Mouse (Mus musculus) liver, embryonic 15.5 days (tissue): ENCODE results near the gene Pou2f1. TPM values are rescaled to one million over a fixed set of nuclear protein-coding genes. Genes with fewer than 3 reads are reported as not detected.

ENCODE experiments used
- ATAC-seq: fragments of 200-750 bp; cut with Nextera tagmentation; 2 replicates; pipeline ENCODE4 v1.8.0; 2017; ENCODE audit warnings: moderate number of reproducible peaks, mild to moderate bottlenecking, moderate library complexity; ENCODE audit not compliant: insufficient read depth
- H3K27ac ChIP-seq: fragments of 300-500 bp; sonication (generic); replicated peaks from 2 replicates; pipeline ENCODE4 v1.5.1; 2015; ENCODE audit warnings: mild to moderate bottlenecking, inconsistent platforms
- H3K27me3 ChIP-seq: fragments of 300-500 bp; sonication (generic); 2 replicates; pipeline ENCODE4 v1.6.1; 2015; ENCODE audit warnings: mild to moderate bottlenecking, inconsistent platforms
- H3K36me3 ChIP-seq: fragments of 300-500 bp; sonication (generic); replicated peaks from 2 replicates; pipeline ENCODE4 v1.6.1; 2015; ENCODE audit warnings: moderate library complexity, mild to moderate bottlenecking, inconsistent platforms
- H3K4me1 ChIP-seq: fragments of 300-500 bp; sonication (generic); replicated peaks from 2 replicates; pipeline ENCODE4 v1.6.1; 2015; ENCODE audit warnings: inconsistent platforms
- H3K4me2 ChIP-seq: fragments of 300-500 bp; sonication (generic); 2 replicates; pipeline ENCODE4 v1.6.1; 2015; ENCODE audit warnings: moderate library complexity, mild to moderate bottlenecking, inconsistent platforms
- H3K4me3 ChIP-seq: fragments of 300-500 bp; sonication (generic); replicated peaks from 2 replicates; pipeline ENCODE4 v1.5.1; 2015; ENCODE audit warnings: mild to moderate bottlenecking, inconsistent platforms
- H3K9ac ChIP-seq: fragments of 300-500 bp; sonication (generic); 2 replicates; pipeline ENCODE4 v1.6.1; 2015; ENCODE audit warnings: moderate library complexity, mild to moderate bottlenecking, inconsistent platforms
- H3K9me3 ChIP-seq: fragments of 300-500 bp; sonication (generic); replicated peaks from 2 replicates; pipeline ENCODE4 v1.6.1; 2016; ENCODE audit warnings: inconsistent platforms
- WGBS: fragments of 180-500 bp; shearing (Covaris S2); methylation state at CpG from one replicate; pipeline ENCODE4 v1.1.7; 2015; ENCODE audit warnings: mixed read lengths; ENCODE audit not compliant: insufficient replicate concordance; 5-methylcytosine and 5-hydroxymethylcytosine counted together
- polyA plus RNA-seq: library from polyadenylated mRNA; unstranded; fragments of >200 nt; fragmentation: Nextera tagmentation; extraction: Ambion mirVana; gene quantifications from 2 replicates; pipeline ENCODE4 v1.2.1, GENCODE M21; 2015

Gene Pou2f1
- polyA plus RNA-seq, 1 experiment from 2014 or later, result 3.0 TPM

DNA sequence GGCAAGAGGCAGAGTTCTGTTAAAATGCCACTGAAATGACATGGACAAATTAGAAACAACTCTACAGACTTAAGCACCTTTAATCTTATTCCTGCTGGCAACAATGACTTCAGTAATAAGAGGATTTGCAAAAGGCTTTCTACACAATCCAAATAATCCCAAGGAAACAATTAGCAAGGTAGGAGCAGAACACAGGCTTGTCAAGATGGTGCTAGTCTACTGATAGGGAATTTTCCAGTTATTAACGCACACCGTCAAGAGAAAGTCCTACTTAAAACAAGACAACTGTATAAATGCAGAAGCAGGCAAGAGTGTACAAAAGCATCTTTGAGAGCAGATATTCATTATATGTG lies 67.0 kb downstream of the Pou2f1 start:
- Histone ChIP-seq H3K27me3 (no peaks in the 10 kb centered on the region), H3K4me3 (no peak overlapping the region), H3K36me3 (no peaks in the 10 kb centered on the region), H3K9ac (no peak overlapping the region), H3K4me1 (peaks cover 4% of the 10 kb centered on the region; the same call in 1 of the 2 replicates), H3K9me3 (no peaks in the 10 kb centered on the region), H3K27ac (no peak overlapping the region), H3K4me2 (no peak overlapping the region)
- ATAC-seq, result no peak
- 84% methylated on average over 2 of the region's 2 CpGs for WGBS

DNA sequence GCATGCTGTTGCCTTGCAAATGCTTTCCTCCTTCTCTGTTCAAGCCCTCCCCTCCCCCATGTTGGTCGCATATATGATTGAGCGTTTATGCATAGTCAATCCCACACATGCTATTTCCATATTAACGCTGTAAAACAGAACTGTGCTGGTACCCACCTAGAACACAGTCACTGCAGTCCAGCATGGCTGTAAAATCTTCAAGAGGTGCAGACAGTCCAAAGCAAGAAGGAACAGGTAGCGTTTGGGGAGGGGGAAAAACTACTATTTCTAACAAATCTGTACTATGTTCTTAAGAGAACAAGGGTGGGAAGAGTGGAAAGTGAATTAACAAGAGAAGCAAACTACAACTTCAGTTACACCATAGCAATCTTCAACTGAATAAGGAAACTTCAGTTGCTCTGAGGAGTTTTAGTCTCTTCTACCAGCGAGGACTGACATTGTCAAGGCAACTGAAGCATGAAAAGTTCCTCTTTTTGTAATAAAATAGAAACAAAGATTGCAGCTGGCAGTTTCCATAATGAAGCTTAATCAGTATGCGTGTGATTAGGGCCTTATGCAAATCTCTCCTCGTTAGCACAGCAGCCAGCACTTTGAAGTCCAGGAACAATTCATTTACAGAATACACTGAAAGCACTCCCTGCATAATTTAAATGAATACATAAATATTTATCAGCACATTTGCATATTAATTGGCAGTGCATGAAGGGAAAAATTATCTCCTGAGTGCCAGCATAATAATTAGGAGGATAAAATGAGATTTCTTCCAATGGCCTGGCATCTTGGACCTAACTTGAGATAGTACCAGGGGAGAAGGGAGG lies 67.6 kb downstream of the Pou2f1 start:
- H3K36me3 ChIP-seq, result no peaks in the 10 kb centered on the region
- no peaks in the 10 kb centered on the region for H3K9me3 ChIP-seq
- H3K27me3 ChIP-seq, result no peaks in the 10 kb centered on the region
- no peak for ATAC-seq
- H3K27ac ChIP-seq, result no peak overlapping the region
- no peak overlapping the region for H3K4me3 ChIP-seq
- WGBS, result 39% methylated on average over 7 of the region's 7 CpGs
- H3K4me1 ChIP-seq, result peaks cover 6% of the 10 kb centered on the region; the same call in 1 of the 2 replicates
- no peak overlapping the region; the same call in 1 of the 2 replicates for H3K4me2 ChIP-seq
- no peak overlapping the region for H3K9ac ChIP-seq

DNA sequence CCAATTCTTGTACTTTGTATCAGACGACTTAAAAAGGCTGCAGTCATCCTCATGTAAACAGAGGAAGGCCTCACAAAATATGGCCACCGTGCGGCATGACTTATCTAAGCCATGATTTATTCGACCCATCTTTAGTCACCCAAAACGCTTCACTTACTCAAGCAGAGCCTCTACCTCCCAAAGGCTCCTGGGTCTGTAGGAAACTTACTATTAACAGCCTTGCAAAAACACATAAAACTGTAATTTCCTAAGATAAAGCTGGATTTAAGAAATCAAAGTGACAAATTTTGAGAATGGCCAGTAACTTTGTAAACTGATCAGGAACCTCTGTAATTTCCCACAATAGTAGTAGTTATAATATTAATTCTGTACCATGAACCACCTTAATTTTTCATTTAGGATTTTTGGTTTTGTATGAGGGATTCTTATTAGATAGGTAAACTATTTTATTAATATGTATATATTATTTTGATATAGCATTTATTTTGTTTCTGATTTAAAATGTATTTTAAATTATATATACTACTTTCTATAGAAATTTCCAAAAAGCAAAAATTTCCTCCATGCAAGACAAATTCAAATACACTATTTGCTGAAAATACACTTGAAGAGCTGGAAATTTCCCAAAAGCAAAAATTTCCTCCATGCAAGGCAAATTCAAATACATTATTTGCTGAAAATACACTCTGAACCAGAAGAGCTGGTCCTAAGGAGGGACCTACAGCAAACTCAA lies 68.4 kb downstream of the Pou2f1 start:
- Histone ChIP-seq H3K4me1 (peaks cover 6% of the 10 kb centered on the region; the same call in 1 of the 2 replicates), H3K27me3 (no peaks in the 10 kb centered on the region), H3K27ac (no peak overlapping the region), H3K36me3 (no peaks in the 10 kb centered on the region), H3K4me2 (no peak overlapping the region), H3K4me3 (no peak overlapping the region), H3K9ac (no peak overlapping the region), H3K9me3 (no peaks in the 10 kb centered on the region)
- ATAC-seq, result no peak
- 72% methylated on average over 5 of the region's 5 CpGs for WGBS

GRCm38 (mm10) chr1:165932842-165933241 lies 69.6 kb downstream of the Pou2f1 start:
- H3K36me3 ChIP-seq, result no peaks in the 10 kb centered on the region
- H3K9ac ChIP-seq, result no peak overlapping the region
- no peak overlapping the region for H3K27ac ChIP-seq
- no peaks in the 10 kb centered on the region for H3K27me3 ChIP-seq
- H3K4me3 ChIP-seq, result no peak overlapping the region
- no peak for ATAC-seq
- 80% methylated on average over 2 of the region's 2 CpGs for WGBS
- H3K4me1 ChIP-seq, result peaks cover 6% of the 10 kb centered on the region; the same call in 1 of the 2 replicates
- H3K4me2 ChIP-seq, result no peak overlapping the region
- no peaks in the 10 kb centered on the region for H3K9me3 ChIP-seq

DNA sequence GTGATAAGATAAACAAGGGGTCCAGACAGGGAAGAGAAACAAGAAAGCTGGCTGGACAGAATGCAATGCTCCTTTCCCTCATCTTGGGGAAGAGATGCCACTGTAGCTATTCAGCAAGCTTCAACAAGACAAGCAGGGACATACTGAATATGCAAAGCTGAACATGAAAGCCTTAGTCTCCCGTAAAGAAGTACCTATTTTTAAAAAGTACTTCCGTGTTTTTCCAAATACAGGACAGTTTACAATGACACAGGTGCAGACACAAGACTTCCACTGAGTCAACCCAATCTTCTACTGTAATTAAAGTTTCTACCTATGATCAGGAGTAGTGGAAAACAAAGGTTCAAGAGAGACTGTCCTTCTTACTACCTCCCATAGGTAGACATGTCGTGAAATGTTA lies 72.0 kb downstream of the Pou2f1 start:
- no peaks in the 10 kb centered on the region for H3K9me3 ChIP-seq
- 77% methylated on average over 3 of the region's 3 CpGs for WGBS
- no peak overlapping the region for H3K9ac ChIP-seq
- no peak overlapping the region for H3K4me2 ChIP-seq
- no peak for ATAC-seq
- H3K27ac ChIP-seq, result no peak overlapping the region
- H3K4me3 ChIP-seq, result no peak overlapping the region
- peaks cover 6% of the 10 kb centered on the region; the same call in 1 of the 2 replicates for H3K4me1 ChIP-seq
- no peaks in the 10 kb centered on the region for H3K27me3 ChIP-seq
- no peaks in the 10 kb centered on the region for H3K36me3 ChIP-seq

DNA sequence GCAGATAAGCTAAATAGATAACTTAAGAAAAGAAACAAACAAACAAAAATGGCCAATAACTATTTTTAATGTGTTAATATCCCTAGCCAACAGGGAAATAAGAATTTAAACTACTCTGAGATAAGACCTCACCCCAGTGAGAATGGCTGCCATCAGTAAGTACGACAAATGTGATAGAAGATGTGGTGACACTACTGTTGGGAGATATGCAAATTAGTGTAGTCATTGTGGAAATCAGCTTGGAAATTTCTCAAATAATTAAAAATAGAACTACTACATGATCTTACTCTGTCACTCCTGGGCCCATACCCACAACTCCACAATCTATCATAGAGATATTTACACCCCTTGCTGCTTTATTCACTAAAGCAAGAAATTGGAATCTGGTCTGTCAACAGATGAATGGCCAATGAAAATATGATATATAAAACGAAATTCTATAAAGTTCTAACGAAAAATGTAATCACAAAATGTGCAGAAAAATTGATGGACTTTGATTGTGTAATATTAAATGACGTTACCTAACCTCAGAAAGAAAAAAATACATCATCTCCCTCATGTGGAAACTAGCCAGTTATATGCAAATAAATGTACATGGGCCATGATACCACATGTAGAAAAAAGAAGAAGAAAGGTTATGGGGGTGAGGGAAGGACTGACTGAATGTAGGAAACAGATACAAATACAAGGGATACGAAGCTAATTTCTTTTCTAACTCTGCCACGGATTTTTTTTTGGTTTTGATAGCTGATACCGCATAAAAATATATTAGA lies 74.8 kb downstream of the Pou2f1 start:
- H3K4me1 ChIP-seq, result 0 out of 2 replicates have a peak, but pooled peaks cover 3% of the 10 kb centered on the region
- WGBS, result 64% methylated on average over 7 of the region's 7 CpGs
- ATAC-seq, result no peak

GRCm38 (mm10) chr1:165925207-165925606 lies 77.3 kb downstream of the Pou2f1 start:
- ATAC-seq, result no peak
- H3K4me2 ChIP-seq, result no peak overlapping the region
- WGBS, result 74% methylated on average over 2 of the region's 2 CpGs

More for the DNA sequence above, 74.8 kb downstream of the Pou2f1 start:
- Histone ChIP-seq H3K4me2 (no peak overlapping the region), H3K9me3 (no peaks in the 10 kb centered on the region), H3K4me3 (no peak overlapping the region), H3K36me3 (no peaks in the 10 kb centered on the region), H3K9ac (no peak overlapping the region), H3K27me3 (no peaks in the 10 kb centered on the region), H3K27ac (no peak overlapping the region)

GRCm38 (mm10) chr1:165922488-165922887 lies 80.0 kb downstream of the Pou2f1 start:
- H3K9ac ChIP-seq, result no peak overlapping the region
- H3K27ac ChIP-seq, result no peak overlapping the region
- H3K4me1 ChIP-seq, result no peaks in the 10 kb centered on the region
- H3K36me3 ChIP-seq, result no peaks in the 10 kb centered on the region
- H3K27me3 ChIP-seq, result no peaks in the 10 kb centered on the region
- no peak for ATAC-seq
- H3K4me3 ChIP-seq, result no peak overlapping the region
- H3K9me3 ChIP-seq, result no peaks in the 10 kb centered on the region
- no peak overlapping the region for H3K4me2 ChIP-seq
- WGBS, result 74% methylated on average over 1 of the region's 1 CpGs

More at GRCm38 (mm10) chr1:165925207-165925606, 77.3 kb downstream of the Pou2f1 start:
- H3K27me3 ChIP-seq, result no peaks in the 10 kb centered on the region
- no peaks in the 10 kb centered on the region for H3K36me3 ChIP-seq
- H3K27ac ChIP-seq, result no peak overlapping the region
- H3K9me3 ChIP-seq, result no peaks in the 10 kb centered on the region
- 0 out of 2 replicates have a peak, but pooled peaks cover under 1% of the 10 kb centered on the region for H3K4me1 ChIP-seq
- H3K4me3 ChIP-seq, result no peak overlapping the region
- no peak overlapping the region for H3K9ac ChIP-seq

DNA sequence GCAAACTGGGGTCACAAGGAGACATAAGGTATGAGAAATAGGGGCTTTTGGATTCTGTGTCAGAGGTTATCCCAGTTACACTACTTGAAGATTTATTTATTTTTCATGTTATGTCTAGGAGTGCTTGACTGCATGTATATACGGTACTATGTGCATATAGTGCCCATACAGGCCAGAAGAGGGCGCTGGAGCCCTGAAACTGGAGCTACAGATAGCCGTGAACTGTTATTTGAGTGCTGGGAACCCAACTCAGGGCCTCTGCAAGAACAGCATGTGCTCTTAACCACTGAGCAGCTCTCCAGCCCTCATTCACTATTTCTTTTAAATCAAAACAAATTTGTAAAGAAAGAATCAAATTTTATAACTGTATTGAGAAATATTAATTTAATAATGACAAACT lies 81.5 kb downstream of the Pou2f1 start:
- ATAC-seq, result no peak

GRCm38 (mm10) chr1:165914416-165914801 lies 88.1 kb downstream of the Pou2f1 start:
- Histone ChIP-seq H3K36me3 (peaks cover 8% of the 10 kb centered on the region; the same call in 1 of the 2 replicates), H3K4me1 (no peaks in the 10 kb centered on the region), H3K9me3 (no peaks in the 10 kb centered on the region), H3K27me3 (no peaks in the 10 kb centered on the region), H3K9ac (no peak overlapping the region), H3K27ac (no peak overlapping the region), H3K4me3 (no peak overlapping the region), H3K4me2 (no peak overlapping the region)
- WGBS, result 86% methylated on average over 2 of the region's 2 CpGs
- ATAC-seq, result no peak

More for the DNA sequence above, 81.5 kb downstream of the Pou2f1 start:
- Histone ChIP-seq H3K4me1 (no peaks in the 10 kb centered on the region), H3K4me3 (no peak overlapping the region), H3K9me3 (no peaks in the 10 kb centered on the region), H3K9ac (no peak overlapping the region), H3K36me3 (peaks cover 7% of the 10 kb centered on the region; the same call in 1 of the 2 replicates), H3K27me3 (no peaks in the 10 kb centered on the region), H3K4me2 (no peak overlapping the region), H3K27ac (no peak overlapping the region)
- 69% methylated on average over 3 of the region's 3 CpGs for WGBS
